Mouse (Mus musculus) brain, embryonic 14.5 days (tissue): Measurements from ENCODE around the gene Slmap. TPM values are rescaled to one million over a fixed set of nuclear protein-coding genes. Genes with fewer than 3 reads are reported as not detected.

Experiments used
- DNase-seq: peaks from one replicate; pipeline ENCODE4 v3.0.0-alpha.2; 2011; ENCODE audit warnings: low read depth
- CTCF ChIP-seq: fragments of 200-500 bp; IDR thresholded peaks from 2 replicates; pipeline ENCODE4 v1.5.1; 2012; ENCODE audit warnings: inconsistent platforms, mild to moderate bottlenecking, moderate library complexity, borderline replicate concordance; ENCODE audit not compliant: insufficient read depth, insufficient read length; ENCODE audit errors: extremely low read depth
- POLR2A ChIP-seq: fragments of 200-500 bp; IDR thresholded peaks from 2 replicates; pipeline ENCODE4 v1.6.1; 2012; ENCODE audit warnings: mild to moderate bottlenecking, inconsistent platforms, borderline replicate concordance; ENCODE audit not compliant: poor library complexity, insufficient read depth, insufficient read length, severe bottlenecking; ENCODE audit errors: extremely low read depth
- polyA plus RNA-seq: library from polyadenylated mRNA; depleted of rRNA; stranded (reverse); fragments of >200 nt; gene quantifications from 2 replicates; pipeline ENCODE4 v1.2.3, GENCODE M21; 2012

Slmap gene
- polyA plus RNA-seq, 1 experiment = 24.5 TPM

DNA sequence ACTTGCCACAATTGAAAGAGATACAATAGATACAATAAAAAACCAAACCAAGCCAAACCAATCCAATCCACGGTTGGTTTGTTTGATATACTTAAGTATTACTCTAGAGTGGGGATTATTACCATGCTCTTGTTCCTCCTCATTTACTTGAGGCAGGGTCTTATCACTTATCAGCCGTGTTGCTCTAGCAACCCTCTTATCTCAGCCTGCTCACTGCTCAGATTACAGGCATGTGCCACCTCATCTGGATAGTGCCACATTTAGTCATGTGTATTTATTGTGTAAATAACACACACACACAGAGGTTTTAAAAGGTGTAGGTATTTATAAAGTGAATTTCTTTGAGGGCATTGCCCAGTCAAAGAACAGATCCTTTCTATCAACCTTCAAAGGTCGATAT is 88.2 kb downstream of the Slmap start:
- TF ChIP-seq POLR2A (no peak), CTCF (no peak)
- no peak for DNase-seq

DNA sequence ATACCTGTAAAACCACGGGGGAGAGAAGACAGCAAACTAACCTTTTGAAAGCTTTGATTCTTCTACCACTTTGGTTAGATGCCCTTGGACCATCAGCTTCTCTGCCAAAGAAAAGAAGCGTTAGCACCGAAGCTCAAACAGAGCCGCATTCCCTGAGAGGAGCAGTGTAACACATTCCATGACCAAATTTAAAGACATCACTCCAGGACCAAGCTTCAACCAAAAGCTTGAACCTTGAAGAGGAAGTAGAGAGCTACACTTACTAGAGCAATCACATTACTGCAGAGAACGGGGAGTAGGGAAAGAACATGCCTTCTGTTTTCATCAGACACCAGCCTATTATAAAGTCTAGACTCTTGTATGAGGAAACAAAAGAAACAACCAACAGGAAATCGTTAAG is 92.2 kb downstream of the Slmap start:
- no peak for DNase-seq
- TF ChIP-seq POLR2A (no peak), CTCF (no peak)

DNA sequence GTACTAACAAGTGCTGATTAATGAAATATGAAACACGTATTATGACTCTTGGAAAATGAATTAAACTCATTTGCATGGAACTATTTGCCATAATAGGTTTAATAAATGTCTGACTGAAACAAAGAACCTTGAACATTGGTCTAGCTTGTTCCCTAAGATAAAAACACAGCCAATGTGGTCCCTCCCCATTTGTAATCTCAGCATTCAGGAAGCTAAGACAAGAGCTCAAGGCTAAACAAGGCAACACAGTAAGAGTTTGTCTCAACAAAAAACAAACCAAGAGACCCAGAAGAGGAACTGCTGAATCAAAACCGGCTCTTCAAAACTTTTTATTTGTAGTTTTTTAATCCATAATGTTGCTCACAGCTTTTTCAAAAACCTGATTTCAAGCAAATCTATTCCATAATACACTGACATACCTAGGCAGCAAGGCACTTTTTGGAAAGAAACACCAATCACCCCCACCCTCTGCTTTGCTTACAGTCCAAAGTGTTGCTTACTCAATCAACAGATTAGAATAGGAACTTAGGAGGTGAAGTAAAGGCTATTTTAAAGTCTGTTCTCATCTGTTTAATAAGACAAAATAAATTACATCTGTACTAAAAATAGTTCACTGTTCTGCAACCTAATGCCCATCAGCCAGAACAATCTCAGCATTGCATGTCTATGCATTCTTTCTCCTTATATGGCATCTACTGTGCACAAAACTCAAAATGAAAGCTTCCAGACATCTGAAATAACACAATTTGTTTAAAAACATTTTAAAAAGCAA is 93.5 kb downstream of the Slmap start:
- DNase-seq = no peak
- no peak for TF ChIP-seq POLR2A
- no peak for TF ChIP-seq CTCF

DNA sequence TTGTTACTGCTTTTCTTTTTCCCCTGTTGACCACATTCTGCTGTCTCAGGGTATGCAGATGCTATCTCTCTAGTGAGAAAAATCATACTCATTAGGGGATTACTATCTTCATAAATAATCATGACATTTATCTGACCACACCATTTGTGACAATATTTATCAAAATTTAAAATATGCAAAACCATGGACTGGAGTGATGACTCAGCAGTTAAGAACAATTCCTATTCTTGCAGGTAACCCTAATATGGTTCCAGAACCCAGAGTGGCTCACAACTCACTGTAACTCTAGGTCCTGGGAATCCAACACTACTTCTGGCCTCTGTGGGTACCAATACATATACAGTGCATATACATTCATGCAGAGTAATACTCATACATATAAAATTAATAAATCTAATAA is 94.7 kb downstream of the Slmap start:
- no peak for DNase-seq

DNA sequence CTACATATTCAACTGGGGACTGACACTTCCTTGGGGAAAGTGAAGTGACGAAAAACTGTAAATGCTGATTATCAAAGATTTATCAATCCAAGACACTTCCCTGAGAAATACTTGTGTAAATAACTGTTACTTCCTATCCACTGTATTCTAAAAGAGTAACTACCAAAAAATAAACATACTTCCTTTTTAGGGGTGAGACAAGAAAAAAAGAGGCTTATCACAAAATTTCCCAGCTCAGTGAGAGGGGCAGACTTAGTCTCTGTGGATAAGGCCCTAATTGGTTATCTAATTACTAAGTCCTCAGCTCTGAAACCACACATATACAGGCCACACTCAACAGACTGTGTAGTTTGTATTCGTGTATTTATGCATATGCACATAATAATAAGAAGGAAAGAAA is 97.0 kb downstream of the Slmap start:
- TF ChIP-seq CTCF (no peak), POLR2A (no peak)
- no peak for DNase-seq

More for the DNA sequence above, 94.7 kb downstream of the Slmap start:
- TF ChIP-seq CTCF (no peak), POLR2A (no peak)

DNA sequence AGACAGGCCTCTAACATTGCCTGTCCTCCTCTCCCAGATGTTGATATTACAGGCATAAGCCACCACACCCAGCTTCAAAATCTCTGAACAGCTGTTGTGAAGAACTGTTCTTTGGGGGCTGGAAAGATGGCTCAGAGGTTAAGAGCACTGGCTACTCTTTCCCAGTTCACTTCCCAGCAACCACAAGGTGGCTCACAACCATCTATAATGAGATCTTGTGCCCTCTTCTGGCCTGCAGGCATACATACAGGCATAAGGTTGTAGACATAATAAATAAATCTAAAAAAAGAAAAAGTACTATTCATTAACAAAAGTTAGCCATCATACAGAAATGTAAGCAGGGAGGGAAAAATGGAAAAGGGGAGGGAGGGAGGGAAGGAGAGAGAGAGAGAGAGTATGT is 98.4 kb downstream of the Slmap start:
- TF ChIP-seq POLR2A (no peak), CTCF (peak; percentile 24; the same call in 1 of the 2 replicates)
- DNase-seq = no peak

DNA sequence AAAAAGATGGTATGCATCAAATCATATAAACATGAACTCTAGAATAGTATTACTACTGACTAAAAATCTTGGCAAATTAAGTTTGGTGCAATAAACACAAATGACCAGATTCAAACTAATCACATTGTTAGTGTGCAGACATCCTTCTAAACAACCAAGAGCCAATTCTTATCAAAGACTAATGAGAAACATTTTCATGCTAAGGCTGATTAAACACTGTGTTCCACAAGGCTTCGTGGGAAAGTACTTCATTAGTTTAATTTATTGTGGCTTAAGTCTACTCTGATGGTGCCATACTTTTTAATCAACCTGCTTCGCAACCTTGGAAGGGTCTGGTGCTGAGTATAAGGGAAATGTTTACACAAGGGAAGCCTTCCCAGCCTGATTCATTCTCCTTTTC is 102.4 kb downstream of the Slmap start:
- DNase-seq = peak; percentile 89
- TF ChIP-seq POLR2A = no peak

DNA sequence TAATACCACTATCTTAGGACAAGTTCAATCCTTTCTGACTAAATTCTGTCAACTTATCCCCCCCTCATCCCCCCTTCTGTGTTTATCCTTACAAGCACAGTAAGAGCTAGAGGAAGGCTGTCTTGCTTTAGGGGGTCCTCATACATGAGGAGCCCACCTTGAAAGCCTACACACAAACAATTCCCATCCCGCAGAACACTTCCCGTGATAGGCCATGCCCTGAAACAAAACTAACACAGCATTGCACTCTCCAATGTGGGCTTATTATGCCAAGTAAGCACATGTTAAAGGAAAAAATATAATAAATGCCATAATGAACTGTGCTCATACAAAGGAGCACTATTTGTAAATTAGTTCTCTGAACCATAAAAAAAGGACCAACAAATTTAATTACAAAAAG is 102.8 kb downstream of the Slmap start:
- peak; percentile 69 for DNase-seq
- TF ChIP-seq CTCF = no peak
- no peak for TF ChIP-seq POLR2A

DNA sequence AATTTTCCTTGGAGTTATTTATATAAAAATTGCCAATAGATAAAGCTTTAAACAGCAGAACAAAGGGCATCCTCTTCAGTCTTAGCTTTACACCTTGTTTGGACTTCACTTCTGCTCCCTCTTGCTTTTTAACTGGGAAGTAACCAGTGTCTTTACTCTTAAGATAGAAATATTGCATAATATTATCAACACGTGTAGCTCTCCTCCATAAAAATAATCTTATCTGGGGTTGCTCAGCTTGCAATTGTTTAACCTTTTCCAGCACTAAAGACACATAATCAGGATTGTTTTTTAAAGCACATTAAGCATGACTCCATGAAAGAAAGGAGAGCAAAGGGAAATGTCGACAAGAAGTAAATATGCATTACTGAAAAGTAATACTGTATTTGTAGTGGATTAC is 114.5 kb downstream of the Slmap start:
- DNase-seq = no peak
- TF ChIP-seq POLR2A = no peak
- no peak for TF ChIP-seq CTCF

DNA sequence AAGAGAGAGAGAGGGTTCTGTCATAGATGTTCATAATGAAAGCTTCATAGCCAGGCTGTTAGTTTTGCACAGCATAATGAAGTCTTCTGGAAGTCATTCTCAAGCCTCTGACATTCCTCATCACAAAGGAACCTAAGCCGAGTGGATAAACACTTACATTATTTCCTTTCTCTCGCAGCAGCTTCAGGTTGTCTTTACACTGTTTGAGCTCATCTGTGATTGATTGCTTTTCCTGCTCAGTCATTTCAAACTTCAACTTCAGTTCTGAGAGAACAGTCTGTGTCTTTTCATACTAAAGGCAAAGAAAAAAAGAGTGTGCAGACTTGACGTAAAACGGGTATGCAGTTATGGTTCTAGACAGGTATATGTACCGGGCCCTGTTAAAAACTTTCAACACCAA is 116.8 kb downstream of the Slmap start:
- TF ChIP-seq CTCF (no peak), POLR2A (no peak)
- no peak for DNase-seq

DNA sequence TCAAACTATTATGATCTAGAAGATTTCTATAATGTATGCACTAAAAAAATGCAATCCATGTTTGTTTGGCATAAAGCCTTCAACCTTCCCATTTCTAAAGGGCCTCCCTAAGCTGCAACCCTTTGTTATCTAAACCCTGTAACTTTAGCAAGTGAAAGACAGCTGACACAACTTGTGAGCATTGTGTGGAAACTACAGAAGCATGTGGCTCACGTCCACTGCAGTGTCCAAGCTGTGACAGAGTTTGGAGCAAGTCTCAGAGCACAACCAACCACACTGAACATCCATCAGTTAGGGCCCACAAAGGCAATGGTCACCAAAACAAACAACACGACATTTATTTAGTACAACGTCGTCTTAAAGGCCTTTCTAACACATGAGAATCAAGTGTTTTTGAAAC is 117.6 kb downstream of the Slmap start:
- no peak for DNase-seq
- TF ChIP-seq CTCF = no peak
- no peak for TF ChIP-seq POLR2A

DNA sequence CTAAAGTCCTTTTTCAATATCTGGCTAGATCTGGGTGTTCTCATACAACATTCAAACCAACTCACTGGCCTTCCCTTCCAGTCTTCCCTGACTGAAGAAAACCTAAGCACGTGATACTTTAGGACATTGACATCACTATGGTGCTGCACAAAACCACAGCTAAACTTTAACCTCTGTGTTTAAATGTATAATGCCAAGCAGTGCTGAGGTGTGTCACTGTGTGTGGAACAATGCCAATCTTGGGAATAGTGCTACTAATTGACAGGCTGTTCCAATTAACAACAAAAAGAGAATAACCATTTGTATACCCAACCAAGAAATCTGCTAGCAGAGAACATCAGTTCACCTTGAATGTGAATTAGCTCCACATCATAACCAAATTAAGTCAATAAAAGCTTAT is 121.2 kb downstream of the Slmap start:
- TF ChIP-seq POLR2A (no peak), CTCF (no peak)
- DNase-seq = peak; percentile 50
